Mouse (Mus musculus): ENCODE results near the gene Rnf38. TPM values are rescaled to one million over a fixed set of nuclear protein-coding genes. Genes with fewer than 3 reads are reported as not detected.
A peak's percentile ranks its signal among the peaks of the same experiment; 100 is the strongest.

Rnf38 gene
- polyA plus RNA-seq, 1 experiment: 35.4 TPM

- H3K27ac ChIP-seq (ENCODE audit: control insufficient read depth, insufficient read depth, low read depth, low read length, poor library complexity): no peak overlapping the region
- WGBS: 84% methylated on average over 4 of the region's 4 CpGs
- TF ChIP-seq POLR2A (IDR thresholded peaks at IDR 0.05; ENCODE audit: borderline replicate concordance, control insufficient read depth, low read depth, low read length) (no peak), CTCF (IDR thresholded peaks at IDR 0.05; ENCODE audit: control insufficient read depth, insufficient read depth, low read length) (no peak)
- H3K4me3 ChIP-seq (replicated peaks; ENCODE audit: control insufficient read depth, low read depth, low read length): no peak overlapping the region
- H3K4me1 ChIP-seq (ENCODE audit: control insufficient read depth, insufficient read depth, low read length): no peaks in the 10 kb centered on the region
Observed at GRCm38 (mm10) chr4:44152904-44153303, 80.7 kb downstream of the Rnf38 start.

- H3K4me3 ChIP-seq (replicated peaks; ENCODE audit: control insufficient read depth, low read depth, low read length): no peak overlapping the region
- no peaks in the 10 kb centered on the region for H3K4me1 ChIP-seq (ENCODE audit: control insufficient read depth, insufficient read depth, low read length)
- TF ChIP-seq POLR2A (IDR thresholded peaks at IDR 0.05; ENCODE audit: borderline replicate concordance, control insufficient read depth, low read depth, low read length) (no peak), CTCF (IDR thresholded peaks at IDR 0.05; ENCODE audit: control insufficient read depth, insufficient read depth, low read length) (no peak)
- 51% methylated on average over 12 of the region's 12 CpGs for WGBS
- H3K27ac ChIP-seq (ENCODE audit: control insufficient read depth, insufficient read depth, low read depth, low read length, poor library complexity): no peak overlapping the region
Observed at GRCm38 (mm10) chr4:44126805-44127204, 106.8 kb downstream of the Rnf38 start.

- no peak overlapping the region for H3K4me3 ChIP-seq (replicated peaks; ENCODE audit: control insufficient read depth, low read depth, low read length)
- 38% methylated on average over 9 of the region's 9 CpGs for WGBS
- no peak overlapping the region for H3K27ac ChIP-seq (ENCODE audit: control insufficient read depth, insufficient read depth, low read depth, low read length, poor library complexity)
- TF ChIP-seq POLR2A (IDR thresholded peaks at IDR 0.05; ENCODE audit: borderline replicate concordance, control insufficient read depth, low read depth, low read length) (no peak), CTCF (IDR thresholded peaks at IDR 0.05; ENCODE audit: control insufficient read depth, insufficient read depth, low read length) (no peak)
- H3K4me1 ChIP-seq (ENCODE audit: control insufficient read depth, insufficient read depth, low read length): no peaks in the 10 kb centered on the region
Observed at GRCm38 (mm10) chr4:44119410-44120201, 114.0 kb downstream of the Rnf38 start.

- WGBS: 69% methylated on average over 13 of the region's 13 CpGs
- TF ChIP-seq CTCF (IDR thresholded peaks at IDR 0.05; ENCODE audit: control insufficient read depth, insufficient read depth, low read length) (no peak), POLR2A (IDR thresholded peaks at IDR 0.05; ENCODE audit: borderline replicate concordance, control insufficient read depth, low read depth, low read length) (no peak)
- H3K4me1 ChIP-seq (ENCODE audit: control insufficient read depth, insufficient read depth, low read length): peaks cover 3% of the 10 kb centered on the region; the same call in 1 of the 2 replicates
Observed at GRCm38 (mm10) chr4:44115046-44115445, 118.5 kb downstream of the Rnf38 start.

GRCm38 (mm10) chr4:44113393-44114138 is 120.0 kb downstream of the Rnf38 start:
- Histone ChIP-seq H3K4me3 (replicated peaks; ENCODE audit: control insufficient read depth, low read depth, low read length) (peak overlapping the region; percentile 29), H3K27ac (ENCODE audit: control insufficient read depth, insufficient read depth, low read depth, low read length, poor library complexity) (peak overlapping the region; percentile 27; the same call in 1 of the 2 replicates), H3K4me1 (ENCODE audit: control insufficient read depth, insufficient read depth, low read length) (peaks cover 3% of the 10 kb centered on the region; the same call in 1 of the 2 replicates)
- WGBS: 4% methylated on average over 16 of the region's 16 CpGs
- TF ChIP-seq POLR2A (IDR thresholded peaks at IDR 0.05; ENCODE audit: borderline replicate concordance, control insufficient read depth, low read depth, low read length): no peak
- TF ChIP-seq CTCF (IDR thresholded peaks at IDR 0.05; ENCODE audit: control insufficient read depth, insufficient read depth, low read length): no peak

More at GRCm38 (mm10) chr4:44115046-44115445, 118.5 kb downstream of the Rnf38 start:
- Histone ChIP-seq H3K4me3 (replicated peaks; ENCODE audit: control insufficient read depth, low read depth, low read length) (no peak overlapping the region), H3K27ac (ENCODE audit: control insufficient read depth, insufficient read depth, low read depth, low read length, poor library complexity) (no peak overlapping the region)

DNA sequence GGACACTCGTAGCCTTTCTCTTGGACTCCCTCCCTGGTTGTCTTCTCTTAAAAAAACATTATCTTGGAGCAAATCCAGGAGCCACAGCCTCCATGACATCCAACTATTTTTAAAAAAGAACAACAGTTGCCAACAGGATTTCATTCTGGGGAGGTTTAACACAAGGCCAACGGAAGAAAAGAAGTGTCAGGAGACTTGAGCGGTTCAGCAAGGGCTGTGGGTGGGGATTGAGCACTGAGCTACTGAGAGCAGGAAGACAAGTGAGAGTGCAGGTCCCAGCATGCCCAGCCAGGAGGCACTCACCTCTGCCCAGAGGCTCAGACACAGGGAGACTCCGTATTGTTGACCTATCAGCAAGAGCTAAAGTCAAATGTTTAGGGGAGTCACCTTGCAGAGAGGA is 120.8 kb downstream of the Rnf38 start:
- TF ChIP-seq POLR2A (IDR thresholded peaks at IDR 0.05; ENCODE audit: borderline replicate concordance, control insufficient read depth, low read depth, low read length) (no peak), CTCF (IDR thresholded peaks at IDR 0.05; ENCODE audit: control insufficient read depth, insufficient read depth, low read length) (no peak)
- H3K4me3 ChIP-seq (replicated peaks; ENCODE audit: control insufficient read depth, low read depth, low read length): no peak overlapping the region
- 53% methylated on average over 4 of the region's 4 CpGs for WGBS

DNA sequence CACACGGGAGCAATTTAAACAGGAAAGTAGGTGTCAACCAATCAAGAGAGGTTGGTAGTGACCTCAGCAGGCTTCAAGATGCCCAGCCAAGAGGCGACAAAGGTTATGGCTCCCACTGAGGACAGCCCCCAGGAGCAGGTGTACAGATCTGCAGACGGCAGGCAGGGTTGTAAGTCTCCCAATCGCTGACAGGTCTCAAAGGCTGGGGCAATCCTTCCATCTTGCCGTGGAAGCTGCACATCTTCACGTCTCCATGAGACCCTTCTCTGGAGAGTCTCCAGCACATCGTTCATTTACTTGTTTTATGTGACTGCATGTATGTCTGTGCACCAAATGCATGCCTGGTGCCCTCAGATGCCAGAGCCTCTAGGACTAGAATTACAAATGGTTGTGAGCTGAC is 122.8 kb downstream of the Rnf38 start:
- Histone ChIP-seq H3K4me1 (ENCODE audit: control insufficient read depth, insufficient read depth, low read length) (peaks cover 3% of the 10 kb centered on the region; the same call in 1 of the 2 replicates), H3K27ac (ENCODE audit: control insufficient read depth, insufficient read depth, low read depth, low read length, poor library complexity) (no peak overlapping the region), H3K4me3 (replicated peaks; ENCODE audit: control insufficient read depth, low read depth, low read length) (no peak overlapping the region)
- TF ChIP-seq POLR2A (IDR thresholded peaks at IDR 0.05; ENCODE audit: borderline replicate concordance, control insufficient read depth, low read depth, low read length) (no peak), CTCF (IDR thresholded peaks at IDR 0.05; ENCODE audit: control insufficient read depth, insufficient read depth, low read length) (no peak)
- WGBS: 84% methylated on average over 7 of the region's 7 CpGs

More for the DNA sequence above, 120.8 kb downstream of the Rnf38 start:
- Histone ChIP-seq H3K27ac (ENCODE audit: control insufficient read depth, insufficient read depth, low read depth, low read length, poor library complexity) (no peak overlapping the region), H3K4me1 (ENCODE audit: control insufficient read depth, insufficient read depth, low read length) (peaks cover 3% of the 10 kb centered on the region; the same call in 1 of the 2 replicates)

DNA sequence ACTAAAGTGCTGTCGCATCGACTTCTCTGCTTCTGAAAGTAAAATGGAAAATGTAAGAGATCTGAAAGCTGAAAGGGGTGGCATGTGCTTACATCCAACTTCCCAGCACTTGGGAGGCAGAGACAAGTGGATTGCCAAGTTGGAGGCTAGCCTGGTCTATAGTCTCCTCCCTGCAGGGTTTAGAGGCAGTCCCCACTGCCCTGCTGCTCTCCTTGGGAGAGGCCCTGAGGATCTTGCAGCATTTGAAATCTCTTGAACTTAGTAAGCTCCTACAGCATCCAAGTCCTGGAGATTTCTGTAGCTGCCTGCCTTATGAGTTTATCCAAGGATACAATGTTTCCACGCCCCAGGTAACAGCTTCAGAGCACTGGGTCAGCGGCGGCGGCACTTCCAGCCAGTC is 125.3 kb downstream of the Rnf38 start:
- Histone ChIP-seq H3K4me1 (ENCODE audit: control insufficient read depth, insufficient read depth, low read length) (peaks cover under 1% of the 10 kb centered on the region; the same call in 1 of the 2 replicates), H3K4me3 (replicated peaks; ENCODE audit: control insufficient read depth, low read depth, low read length) (no peak overlapping the region), H3K27ac (ENCODE audit: control insufficient read depth, insufficient read depth, low read depth, low read length, poor library complexity) (no peak overlapping the region)
- TF ChIP-seq CTCF (IDR thresholded peaks at IDR 0.05; ENCODE audit: control insufficient read depth, insufficient read depth, low read length): no peak
- no peak for TF ChIP-seq POLR2A (IDR thresholded peaks at IDR 0.05; ENCODE audit: borderline replicate concordance, control insufficient read depth, low read depth, low read length)
- 95% methylated on average over 6 of the region's 6 CpGs for WGBS

All from bone marrow, adult 2 months (tissue).